Mouse (Mus musculus) MEL-GATA-1-ER (cell line): ENCODE results near the gene Tc2n.
A peak's percentile ranks its signal among the peaks of the same experiment; 100 is the strongest.
"Not testable (repeated sequence)": the region's sequence is repeated elsewhere in the genome, so short reads cannot be mapped to it uniquely, and the experiment has no call there.

Source experiments
- DNase-seq: peaks from one replicate; pipeline ENCODE4 v3.0.0-alpha.2; 2012; ENCODE audit warnings: low read depth; ENCODE audit errors: extremely low read depth

The Tc2n gene

GRCm38 (mm10) chr12:101718054-101718754 lies at the start of gene Tc2n:
TSS of gene Tc2n (minus strand) at chr12:101718523.
- no peak for DNase-seq

DNA sequence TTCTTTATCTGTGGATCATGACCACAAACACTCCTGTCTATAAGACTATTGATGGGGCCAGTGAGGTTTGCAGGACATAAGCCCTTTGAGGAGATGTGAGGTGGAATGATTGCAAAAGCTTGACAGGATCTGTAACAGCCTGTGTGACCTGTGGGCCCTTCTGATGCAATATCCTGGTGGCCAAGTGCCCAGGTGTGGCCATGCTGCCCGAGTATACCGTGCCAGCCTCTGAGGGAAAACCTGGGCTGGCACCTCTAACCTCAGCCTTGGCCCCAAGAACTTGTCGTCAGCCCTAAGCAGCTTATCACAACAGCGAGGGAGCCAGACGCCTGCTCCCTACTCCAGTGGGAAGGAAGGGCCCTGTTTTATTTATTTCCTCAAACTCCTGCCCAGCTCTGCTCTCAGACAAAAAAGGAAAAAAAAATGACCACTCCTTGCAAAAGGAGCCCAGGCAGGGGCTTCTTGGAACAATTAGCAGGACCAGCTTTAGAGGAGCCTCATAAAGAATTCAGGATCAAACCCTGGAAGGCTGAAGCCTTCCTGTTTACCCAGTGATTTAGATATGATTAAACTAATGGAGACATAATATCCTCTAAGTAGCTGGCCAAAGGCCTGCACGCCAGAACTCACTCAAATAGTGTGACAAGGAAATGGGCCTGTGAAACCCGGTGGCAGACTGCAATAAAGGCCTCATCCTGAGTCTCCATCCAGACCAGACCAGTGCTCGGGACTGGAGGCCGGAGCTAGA lies 49.2 kb upstream of the Tc2n start:
- no peak for DNase-seq

DNA sequence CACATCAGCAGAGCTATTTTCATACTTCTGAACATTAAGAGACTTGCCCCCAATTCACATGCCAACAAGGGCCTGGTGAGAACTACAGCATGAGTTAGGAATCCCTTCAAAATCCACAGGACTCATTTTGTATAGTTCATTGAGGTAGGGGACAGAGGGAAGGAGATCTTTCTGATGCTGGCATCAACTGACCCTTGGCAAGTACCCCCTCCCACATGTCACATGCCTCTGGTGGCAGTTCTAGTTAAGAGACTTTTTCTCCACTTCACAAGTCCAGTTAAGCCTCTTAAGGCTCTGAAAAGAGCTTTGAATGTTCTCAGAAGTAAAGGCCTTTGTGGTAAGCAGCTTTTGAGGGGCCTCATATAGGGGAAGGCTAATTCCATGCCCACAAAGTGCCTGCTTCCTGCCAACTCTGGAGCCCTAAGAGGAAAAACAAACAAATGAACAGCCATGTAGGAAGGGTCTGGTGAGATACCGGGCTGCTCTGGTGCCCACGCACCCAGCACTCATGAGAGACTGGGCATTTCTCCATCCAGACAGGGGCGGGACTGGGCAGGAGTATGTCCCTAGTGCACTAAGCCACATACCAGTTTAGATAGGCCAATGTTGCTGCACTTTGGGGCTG lies 48.0 kb upstream of the Tc2n start:
- no peak for DNase-seq

DNA sequence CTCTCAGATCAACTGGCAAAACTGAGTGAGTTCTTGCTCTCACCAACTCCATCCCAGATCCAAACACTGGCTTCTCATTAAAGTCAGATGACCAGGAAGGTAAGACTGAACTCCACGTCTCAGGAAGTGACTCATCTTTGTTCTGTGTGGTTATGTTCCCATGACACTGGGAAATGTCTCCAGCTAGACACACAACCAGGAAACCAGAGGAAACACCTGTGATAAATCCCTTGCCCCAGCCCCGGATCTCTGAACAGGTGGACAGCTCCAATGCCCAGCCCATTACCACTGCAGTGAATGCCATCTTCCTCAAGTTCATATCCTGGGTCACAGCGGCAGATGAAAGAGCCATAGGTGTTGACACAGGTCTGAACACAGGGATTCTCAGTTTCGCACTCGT lies 46.5 kb upstream of the Tc2n start:
- DNase-seq = no peak

DNA sequence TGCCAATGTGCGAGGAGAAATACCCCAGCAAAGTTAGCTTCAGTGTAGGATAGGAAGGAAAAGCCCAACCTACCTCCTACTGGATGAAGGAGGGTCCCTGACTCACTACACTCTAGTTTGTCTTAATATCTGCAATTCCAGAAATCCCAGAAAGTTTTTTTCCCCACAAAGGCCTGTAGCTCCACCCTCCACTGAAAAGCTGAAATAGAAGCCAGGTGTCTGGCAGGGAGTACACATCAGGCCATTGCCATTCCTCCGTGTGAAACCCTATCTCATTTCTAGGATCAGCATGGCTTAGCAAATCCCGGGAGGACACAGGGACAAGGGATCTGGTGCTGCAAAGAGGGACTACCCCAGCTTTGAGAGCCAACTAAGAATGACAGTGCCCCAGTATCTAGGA lies 44.7 kb upstream of the Tc2n start:
- DNase-seq = no peak

DNA sequence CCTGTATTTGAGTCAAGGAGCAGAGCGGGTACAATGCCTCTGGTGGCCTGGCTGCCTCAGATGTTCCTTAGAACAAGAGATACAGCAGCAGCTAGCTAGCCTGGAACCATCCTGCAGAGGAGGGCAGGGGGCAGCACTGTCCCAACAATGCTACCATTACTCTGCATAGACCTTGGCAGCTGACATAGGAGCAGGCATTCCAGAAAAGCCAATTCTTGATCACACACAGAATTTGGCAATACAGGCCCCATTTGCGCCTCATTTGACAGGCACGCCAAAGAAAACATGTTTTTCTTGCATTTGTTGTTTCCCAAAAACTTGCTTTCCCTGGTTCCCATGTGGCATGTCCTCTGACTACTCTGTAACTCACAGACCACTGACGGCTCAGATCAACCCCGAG lies 43.7 kb upstream of the Tc2n start:
- no peak for DNase-seq

DNA sequence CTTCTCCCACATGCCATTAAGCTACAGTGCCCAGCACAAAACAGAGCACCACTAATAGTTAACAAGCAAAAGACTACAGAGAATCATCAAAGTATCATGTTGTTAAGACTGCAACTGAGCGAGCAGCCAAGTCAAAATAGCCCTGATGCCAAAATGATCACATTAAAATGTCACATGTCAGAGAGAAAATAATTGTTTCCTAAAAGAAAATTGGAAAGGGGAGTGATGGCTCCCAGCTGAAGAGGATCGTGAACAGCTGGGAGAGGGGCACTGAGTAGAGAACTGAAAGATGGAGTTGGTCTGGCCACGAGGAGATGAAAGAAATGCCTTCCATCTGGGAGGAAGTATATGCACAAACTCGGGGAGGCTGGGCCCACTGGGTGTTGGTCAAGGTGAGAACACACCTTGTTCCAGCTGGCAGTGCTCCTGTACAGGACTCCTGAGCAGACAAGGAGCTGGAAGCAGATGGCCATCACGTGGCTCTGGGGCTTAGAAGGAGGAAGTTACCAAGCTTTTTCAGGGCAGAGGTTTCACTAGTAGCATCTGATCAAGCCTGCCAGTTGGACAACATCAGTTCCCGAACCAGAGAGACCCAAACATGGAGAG lies 41.2 kb upstream of the Tc2n start:
- DNase-seq = no peak

GRCm38 (mm10) chr12:101758698-101759097 lies 40.4 kb upstream of the Tc2n start:
- no peak for DNase-seq

- no peak for DNase-seq
These were observed 24.1 kb upstream of the Tc2n start for GRCm38 (mm10) chr12:101742375-101742774.

- DNase-seq = no peak
These were observed 22.2 kb upstream of the Tc2n start for GRCm38 (mm10) chr12:101740486-101740885.

DNA sequence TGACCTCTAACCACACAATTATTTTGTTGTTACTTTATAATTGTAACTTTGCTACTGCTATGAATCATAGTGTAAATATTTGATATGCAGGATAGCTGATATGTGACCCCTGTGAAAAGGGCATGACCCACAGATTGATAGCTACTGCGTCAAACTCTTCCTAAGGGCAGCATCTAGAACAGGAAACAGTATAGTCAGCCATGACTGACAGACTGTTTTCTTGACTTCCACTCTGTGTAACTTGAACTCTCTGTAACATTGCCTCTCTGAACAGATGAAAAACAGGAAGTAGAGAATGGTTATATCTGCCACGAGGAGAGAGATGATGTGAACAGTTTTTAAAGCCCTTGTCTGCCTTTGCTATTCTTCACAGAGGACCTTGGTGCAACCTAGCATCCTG lies 21.7 kb upstream of the Tc2n start:
- peak; percentile 19 for DNase-seq

GRCm38 (mm10) chr12:101718755-101719150 lies 430 bp upstream of the Tc2n start:
- no peak for DNase-seq

DNA sequence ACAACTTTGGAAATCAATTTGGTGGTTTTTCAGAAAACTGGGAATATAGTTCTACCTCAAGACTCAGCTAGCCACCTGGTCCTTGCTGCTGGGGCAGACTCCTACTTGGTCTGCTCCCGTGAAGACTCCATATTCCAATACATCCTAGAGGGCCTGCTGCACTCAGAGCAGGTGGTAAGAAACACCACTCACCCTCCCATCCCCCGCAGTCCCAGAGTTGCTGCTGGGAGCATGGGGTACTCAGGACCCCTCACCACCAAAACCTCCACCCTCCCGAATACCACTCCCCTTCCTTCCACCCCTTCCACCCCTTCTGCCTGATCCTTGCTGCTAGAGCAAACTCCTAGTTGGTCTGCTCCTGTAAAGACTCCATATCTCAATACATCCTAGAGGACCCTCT lies 19.1 kb downstream of the Tc2n start:
- DNase-seq = no peak

DNA sequence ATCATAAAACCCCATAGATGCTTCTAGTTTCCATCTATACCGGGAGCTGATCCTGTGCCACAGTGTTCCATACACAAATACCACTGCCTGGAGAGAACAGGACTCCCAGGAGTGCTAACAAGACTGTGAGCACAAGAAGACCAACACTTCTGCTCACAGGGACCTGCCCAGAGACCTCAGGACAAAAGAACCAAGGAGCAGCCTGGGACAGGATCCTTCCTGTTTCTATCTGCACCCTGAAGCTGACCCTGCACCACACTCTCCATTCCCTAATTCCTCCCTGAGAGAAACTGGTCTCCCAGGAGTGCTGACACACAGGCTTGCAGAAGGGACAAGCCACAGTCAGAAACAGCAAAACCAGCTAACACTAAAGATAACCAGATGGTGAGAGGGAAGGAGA lies 21.8 kb downstream of the Tc2n start:
- DNase-seq = no peak

DNA sequence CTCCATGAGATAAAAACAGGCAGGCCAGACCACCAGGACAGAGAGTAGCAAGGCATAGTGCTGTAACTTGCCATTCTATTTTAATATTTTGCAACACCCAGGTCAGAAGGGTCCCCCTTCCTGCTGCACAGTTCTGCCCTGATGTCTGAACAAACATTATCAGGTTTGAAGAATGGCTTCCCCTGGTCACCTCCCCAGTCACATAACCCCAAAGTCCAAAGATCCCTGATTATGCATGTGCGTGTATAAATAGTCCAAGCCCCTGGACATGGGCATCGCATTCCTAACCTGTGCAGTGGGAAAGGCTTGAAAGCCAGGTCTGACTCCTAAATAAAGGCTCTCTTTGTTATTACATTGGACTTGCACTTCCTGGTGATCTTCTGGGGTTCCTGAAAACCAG lies 37.8 kb downstream of the Tc2n start:
- no peak for DNase-seq

DNA sequence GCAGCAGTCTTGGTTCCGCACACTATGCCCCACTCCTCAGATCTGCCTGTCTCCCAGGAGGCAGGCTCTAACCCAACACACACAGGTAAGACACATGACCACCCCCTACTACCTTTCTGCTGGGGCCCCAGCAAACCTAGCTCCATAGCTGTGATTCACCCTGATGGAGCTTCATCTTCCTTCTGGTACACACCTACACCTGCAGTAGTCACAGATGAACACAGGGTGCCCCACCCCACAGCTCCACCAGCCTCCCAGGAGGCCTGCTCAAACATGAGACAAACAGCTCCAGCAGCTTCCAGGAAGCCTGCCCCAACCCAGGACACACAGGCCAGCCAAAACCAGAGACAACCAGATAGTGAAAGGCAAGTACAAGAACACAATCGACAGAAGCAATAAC lies 50.8 kb downstream of the Tc2n start:
- DNase-seq = no peak

DNA sequence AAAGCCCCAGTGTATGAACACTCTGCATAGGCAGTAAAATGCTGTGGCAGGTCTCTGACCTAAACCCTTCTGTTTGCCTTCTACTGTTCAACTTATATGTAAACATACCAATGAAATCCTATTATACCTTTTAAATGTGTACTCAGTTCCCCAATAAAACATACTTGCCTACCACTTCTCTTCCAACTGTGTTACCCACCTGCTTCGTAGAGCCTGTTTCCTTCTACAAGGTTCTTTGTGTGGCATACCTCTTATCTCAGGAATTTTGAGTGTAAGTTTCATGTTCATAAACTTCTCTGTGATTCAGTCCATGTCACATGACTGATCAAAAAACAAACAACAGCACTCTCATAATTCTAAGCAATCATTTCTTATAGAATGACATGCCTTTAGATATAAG lies 85.2 kb downstream of the Tc2n start:
- DNase-seq = no peak

- not testable (repeated sequence) for DNase-seq
These were observed 111.7 kb downstream of the Tc2n start for GRCm38 (mm10) chr12:101606622-101607021.
